Mouse (Mus musculus) ES-E14 (cell line): ENCODE results near the gene Gpr89.

ENCODE experiments used
- CHD2 ChIP-seq: IDR thresholded peaks from 2 replicates; pipeline ENCODE4 v1.6.1; 2014; ENCODE audit warnings: mild to moderate bottlenecking, low read depth, low read length, inconsistent platforms
- MAFK ChIP-seq: IDR thresholded peaks from 2 replicates; pipeline ENCODE4 v1.6.1; 2014; ENCODE audit warnings: mild to moderate bottlenecking, low read depth, low read length, inconsistent platforms; ENCODE audit not compliant: insufficient read depth

DNA sequence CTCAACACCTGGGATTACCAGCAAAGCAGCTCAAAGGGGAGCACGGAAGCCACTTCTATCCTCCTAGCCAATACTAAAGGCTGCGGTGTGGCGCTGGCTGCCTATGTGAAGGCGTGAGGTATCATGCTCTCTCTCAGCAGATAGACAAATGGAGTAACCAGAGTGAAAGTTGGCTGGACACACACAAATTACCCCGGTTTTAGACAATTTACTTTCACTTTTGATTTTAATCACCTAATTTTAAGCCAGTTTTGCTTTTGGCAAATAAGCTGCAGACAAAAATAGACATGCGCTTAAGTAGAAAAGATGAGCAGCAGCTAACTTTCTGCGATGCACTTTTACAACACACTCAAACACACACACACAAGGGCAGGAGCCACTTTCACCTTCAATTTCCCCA is 21.5 kb downstream of the Gpr89 start:
- no peak for TF ChIP-seq CHD2
- no peak for TF ChIP-seq MAFK
